Mouse (Mus musculus): ENCODE data around the gene Arhgef38.

Arhgef38 gene

GRCm38 (mm10) chr3:133234821-133235295 is at the start of gene Arhgef38:
Gene Arhgef38, minus strand, starts transcription at chr3:133234949.
- peak; percentile 80 for DNase-seq

- DNase-seq, result peak; percentile 91
Measured at GRCm38 (mm10) chr3:133271887-133272286, 37.1 kb upstream of the Arhgef38 start.

DNA sequence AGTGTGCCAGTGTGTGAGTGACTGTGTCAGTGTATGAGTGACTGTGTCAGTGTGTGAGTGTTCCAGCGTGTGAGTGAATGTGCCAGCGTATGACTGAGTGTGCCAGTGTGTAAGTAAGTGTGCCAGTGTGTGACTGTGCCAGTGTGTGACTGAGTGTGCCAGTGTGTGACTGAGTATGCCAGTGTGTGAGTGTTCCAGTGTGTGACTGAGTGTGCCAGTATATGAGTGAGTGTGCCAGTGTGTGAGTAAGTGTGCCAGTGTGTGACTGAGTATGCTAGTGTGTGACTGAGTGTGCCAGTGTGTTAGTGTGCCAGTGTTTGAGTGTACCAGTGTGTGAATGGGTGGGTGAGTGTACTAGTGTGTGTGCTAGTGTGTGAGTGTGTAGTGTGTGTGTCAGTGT is 24.1 kb upstream of the Arhgef38 start:
- DNase-seq, result no peak

DNA sequence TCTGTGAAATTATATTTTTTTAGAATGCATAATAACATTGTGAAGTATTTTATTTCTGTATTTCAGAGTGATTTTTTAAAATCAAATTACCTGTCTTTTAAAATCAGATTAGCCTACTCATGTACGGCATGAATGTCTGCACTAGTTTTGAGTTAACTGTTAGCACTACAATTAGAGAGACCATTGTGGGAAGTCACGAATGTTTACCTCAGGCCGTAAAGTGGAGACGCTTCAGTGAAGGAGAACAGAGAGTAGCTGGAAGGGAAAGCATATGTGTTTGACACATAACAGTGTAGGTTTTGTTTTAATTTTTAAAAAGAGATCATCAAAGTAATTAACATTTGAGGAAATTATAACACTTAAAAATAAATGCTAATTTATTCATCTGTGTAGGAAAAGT is 21.1 kb upstream of the Arhgef38 start:
- DNase-seq, result no peak

DNA sequence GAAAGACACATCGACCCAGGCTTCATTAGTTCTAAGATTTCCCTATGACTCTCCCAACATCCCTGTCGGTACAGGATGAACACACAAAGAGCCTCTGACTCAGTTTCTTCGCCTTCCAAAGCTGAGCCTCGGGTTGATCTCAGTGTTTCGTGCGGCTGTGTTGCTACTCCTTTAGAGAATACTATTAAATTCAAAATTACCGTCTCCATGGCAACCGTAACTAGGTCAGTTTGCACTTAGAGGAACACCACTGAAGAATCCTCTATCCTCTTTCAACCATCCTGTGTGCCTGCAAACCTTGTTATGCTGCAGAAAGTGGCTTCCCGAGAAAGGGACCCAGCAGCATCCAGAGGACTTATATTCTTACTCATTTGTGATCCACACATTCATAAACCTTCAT is 9.3 kb upstream of the Arhgef38 start:
- no peak for DNase-seq

- peak; percentile 85 for DNase-seq
Measured at GRCm38 (mm10) chr3:133241916-133242315, 7.2 kb upstream of the Arhgef38 start.

DNA sequence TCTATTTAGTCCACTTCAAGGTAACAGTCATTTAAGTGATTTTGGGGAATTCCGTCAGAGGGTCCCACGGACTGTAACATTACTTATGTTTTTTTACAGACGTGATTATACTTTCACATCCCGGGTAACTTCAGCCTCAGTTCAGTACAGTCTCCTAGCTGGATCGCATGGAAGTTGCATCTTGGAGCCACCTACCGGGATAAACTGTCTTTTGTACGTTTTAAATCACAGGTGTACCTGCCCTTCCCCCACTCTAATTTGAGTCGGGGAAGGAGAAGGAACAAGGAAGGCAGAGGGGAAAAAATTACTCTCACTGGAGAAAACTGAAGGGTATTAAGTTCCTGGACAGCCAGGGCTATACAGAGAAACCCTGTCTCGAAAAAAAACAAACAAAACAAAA is 756 bp downstream of the Arhgef38 start:
- DNase-seq, result peak; percentile 67

GRCm38 (mm10) chr3:133230427-133230826 is 4.3 kb downstream of the Arhgef38 start:
- DNase-seq, result no peak

- DNase-seq, result peak; percentile 71
Measured at GRCm38 (mm10) chr3:133229594-133229993, 5.2 kb downstream of the Arhgef38 start.

DNA sequence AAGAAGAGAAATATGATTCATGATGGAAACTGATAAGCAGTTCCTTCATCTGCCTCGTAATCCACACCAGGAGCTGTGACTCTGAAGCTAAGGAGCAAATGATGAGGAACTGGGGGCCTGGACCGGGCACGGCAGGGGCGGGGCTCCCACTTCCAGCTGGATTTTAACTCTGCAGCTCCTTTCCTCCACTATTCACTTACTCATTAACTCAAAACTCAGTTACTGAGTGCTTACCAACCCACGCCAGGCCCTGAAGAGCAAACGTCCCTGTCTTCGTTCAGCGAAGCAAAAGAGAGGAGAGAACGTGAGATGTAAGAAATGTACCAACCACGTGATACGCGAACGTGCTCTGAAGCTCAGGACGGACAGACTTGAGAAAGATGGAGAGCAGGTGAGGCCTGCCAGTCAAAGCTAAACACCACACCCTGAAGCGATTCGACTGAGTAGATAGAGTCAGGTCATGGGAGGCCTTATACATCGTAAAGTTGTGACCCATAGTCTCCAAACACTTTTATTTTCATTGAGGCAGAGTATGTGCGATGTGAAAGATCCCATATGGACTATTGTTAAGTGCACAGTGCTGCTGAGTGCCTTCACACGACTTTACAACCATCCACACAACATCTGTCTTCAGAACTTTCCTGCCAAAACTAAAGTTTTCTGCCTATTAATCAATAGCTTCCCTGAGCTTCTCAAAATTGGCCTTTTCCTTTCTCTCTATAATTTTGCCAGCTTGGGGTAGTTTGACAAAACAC is 7.3 kb downstream of the Arhgef38 start:
- peak; percentile 82 for DNase-seq

DNA sequence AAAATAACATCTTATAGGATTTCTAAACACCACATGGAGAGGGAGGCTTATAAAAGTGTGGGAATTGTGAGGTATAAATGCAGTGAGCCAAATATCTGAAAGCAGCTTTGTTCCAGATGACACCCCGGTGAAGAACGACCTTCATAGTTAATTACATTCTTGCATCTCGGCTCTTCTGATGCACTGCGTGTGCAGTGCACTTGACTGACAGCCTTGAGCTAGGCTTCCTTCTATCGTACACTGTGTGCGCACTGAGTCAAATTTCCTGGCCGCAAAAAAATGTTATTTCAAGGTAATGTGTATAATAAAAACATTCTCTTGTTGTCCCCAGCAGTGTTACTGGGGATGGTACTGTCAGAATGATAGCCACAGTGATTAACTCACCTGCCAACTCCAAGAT is 16.2 kb downstream of the Arhgef38 start:
- DNase-seq, result no peak

- no peak for DNase-seq
Measured at GRCm38 (mm10) chr3:133215198-133215819, 19.4 kb downstream of the Arhgef38 start.

DNA sequence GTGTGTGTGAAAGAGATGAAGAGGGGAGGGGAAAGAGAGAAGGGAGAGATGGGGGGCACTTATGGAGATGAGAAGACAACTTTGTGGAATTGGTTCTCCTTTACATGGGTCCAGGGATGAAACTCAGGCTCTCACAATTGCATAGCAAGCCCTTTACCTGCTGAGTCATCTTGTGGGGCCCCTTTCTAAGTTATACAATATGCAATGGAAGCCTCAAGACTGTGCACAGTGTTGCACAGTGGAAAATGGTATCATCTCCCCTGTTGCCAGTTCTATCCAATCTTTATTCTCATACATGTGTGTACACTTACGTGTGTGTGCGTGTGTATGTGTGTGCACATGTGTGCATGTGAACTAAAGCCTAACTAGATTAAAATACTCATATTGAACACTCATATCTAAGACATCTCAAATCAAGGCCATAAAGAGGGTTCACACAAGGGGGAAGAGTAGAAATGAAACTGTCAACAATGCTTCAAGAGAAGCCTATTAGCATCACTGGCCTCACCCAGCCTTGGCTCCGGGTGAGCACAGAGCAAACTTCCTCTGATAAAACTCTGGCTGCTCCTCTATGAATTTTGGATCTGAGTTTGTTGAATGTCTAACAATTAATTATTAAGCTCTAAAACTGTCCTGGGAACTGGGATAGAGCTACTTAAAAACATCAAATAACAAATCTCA is 21.2 kb downstream of the Arhgef38 start:
- no peak for DNase-seq

GRCm38 (mm10) chr3:133211324-133211723 is 23.4 kb downstream of the Arhgef38 start:
- no peak for DNase-seq

GRCm38 (mm10) chr3:133203713-133204112 is 31.0 kb downstream of the Arhgef38 start:
- no peak for DNase-seq

DNA sequence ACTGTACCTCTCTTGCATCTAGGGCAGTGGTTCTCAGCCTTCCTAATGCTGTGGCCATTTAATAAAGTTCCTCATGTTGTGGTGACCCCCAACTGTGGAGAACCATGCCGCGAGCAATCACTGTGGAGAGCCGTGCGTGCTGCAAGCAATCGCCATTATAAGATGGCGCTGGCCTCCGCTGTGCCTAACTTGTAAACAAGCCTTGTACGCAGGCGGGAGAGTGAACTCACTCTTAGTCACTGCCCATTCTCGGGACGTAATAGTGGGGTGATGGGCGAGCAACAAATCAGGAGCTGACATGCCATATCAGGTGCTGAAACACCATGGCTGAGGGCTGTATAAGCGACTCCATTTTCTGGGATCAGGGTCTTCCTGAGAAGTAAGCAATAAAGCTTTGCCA is 32.6 kb downstream of the Arhgef38 start:
- no peak for DNase-seq

GRCm38 (mm10) chr3:133188930-133189329 is 45.8 kb downstream of the Arhgef38 start:
- no peak for DNase-seq

- no peak for DNase-seq
Measured at GRCm38 (mm10) chr3:133187524-133187923, 47.2 kb downstream of the Arhgef38 start.

GRCm38 (mm10) chr3:133176033-133176750 is 58.6 kb downstream of the Arhgef38 start:
- DNase-seq, result no peak

- DNase-seq, result no peak
Measured at GRCm38 (mm10) chr3:133172291-133172690, 62.5 kb downstream of the Arhgef38 start.

DNA sequence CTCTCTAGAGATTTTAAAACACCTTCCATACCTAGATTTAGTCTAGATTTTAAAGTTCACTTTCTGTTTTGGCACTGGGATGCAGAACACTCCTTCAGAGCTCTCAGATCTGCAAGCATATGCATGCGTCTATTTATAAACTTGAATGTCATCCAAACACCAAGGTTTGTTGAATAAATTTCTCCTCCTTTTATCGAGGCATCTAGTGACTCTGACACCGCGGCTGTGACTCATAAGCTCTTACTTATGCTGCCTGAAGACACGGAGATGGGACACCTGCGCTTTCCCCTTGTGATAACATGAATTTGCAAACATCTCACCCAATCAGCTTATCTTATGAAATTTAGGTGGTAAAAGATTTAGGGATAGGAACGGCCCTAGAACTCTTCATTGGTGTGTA is 65.0 kb downstream of the Arhgef38 start:
- no peak for DNase-seq

- DNase-seq, result no peak
Measured at GRCm38 (mm10) chr3:133167550-133167949, 67.2 kb downstream of the Arhgef38 start.

DNA sequence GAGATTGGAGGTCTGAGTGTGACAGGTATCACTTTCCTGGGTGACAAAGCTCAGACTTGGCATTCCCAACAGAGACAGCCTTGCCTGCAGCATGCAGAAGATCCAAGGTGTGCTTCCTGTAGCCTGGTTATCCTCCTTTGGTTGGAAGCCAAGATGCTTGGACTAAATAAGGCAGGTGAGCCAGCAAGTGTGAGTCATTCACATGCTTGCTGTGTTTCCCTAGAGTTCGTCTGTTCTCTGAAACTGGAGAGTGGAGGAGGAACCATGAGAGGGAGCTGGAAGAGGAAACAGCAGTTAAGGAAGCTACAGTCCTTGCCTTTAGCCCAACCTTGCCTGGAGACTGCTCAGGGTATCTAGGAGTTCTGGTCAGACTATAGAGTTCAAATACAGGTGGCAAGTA is 69.6 kb downstream of the Arhgef38 start:
- no peak for DNase-seq
